Mouse (Mus musculus): ENCODE measurements around the gene Wrap73.

GRCm38 (mm10) chr4:154103386-154103785 lies 38.8 kb upstream of the Wrap73 start:
- TF ChIP-seq CTCF (IDR thresholded peaks at IDR 0.05; ENCODE audit: insufficient read depth, low read depth, low read length), result no peak
- TF ChIP-seq POLR2A (IDR thresholded peaks at IDR 0.05; ENCODE audit: insufficient read depth, low read depth, low read length), result no peak

Data from olfactory bulb, adult 2 months (tissue).